Mouse (Mus musculus): ENCODE results near the gene Sdhb.

Sdhb gene

GRCm38 (mm10) chr4:140977886-140978692, 17.1 kb downstream of the Sdhb start:
- DNase-seq (ENCODE audit: low spot score in 2 of 2), result no peak

GRCm38 (mm10) chr4:140981605-140982004, 20.6 kb downstream of the Sdhb start:
- DNase-seq (ENCODE audit: low spot score in 2 of 2), result no peak

GRCm38 (mm10) chr4:140982808-140983207, 21.8 kb downstream of the Sdhb start:
- DNase-seq (ENCODE audit: low spot score in 2 of 2), result no peak

DNA sequence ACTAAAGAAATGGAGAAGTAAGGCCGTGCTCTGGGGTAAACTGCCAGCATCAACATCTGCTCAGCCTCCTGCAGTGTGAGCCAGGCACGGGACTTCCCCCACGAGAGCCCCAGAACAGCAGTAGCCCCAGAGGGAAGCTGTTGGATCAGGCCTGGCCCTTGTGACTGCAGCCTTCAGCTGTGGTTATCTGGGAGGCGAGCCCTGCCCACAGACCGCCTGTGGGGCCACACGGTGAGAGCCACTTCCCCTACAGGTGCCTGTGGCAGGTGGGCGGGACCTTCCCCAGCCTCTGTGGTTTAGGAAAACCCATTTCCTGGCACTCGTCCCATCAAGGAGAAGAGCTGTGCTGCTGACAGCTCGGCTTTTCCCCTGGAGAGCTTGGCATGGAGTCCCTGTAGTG, 22.4 kb downstream of the Sdhb start:
- DNase-seq (ENCODE audit: low spot score in 2 of 2), result peak; percentile 32 to 49

- no peak for DNase-seq (ENCODE audit: low spot score in 2 of 2)
Observed at GRCm38 (mm10) chr4:140984544-140984943, 23.5 kb downstream of the Sdhb start.

GRCm38 (mm10) chr4:140986024-140986710, 25.2 kb downstream of the Sdhb start:
- no peak for DNase-seq (ENCODE audit: low spot score in 2 of 2)

- DNase-seq (ENCODE audit: low spot score in 2 of 2), result peak; percentile 79 to 85
Observed at GRCm38 (mm10) chr4:140986711-140987395, 25.9 kb downstream of the Sdhb start, which contains the start of gene Atp13a2. Gene Atp13a2, plus strand, starts transcription at chr4:140986873.

GRCm38 (mm10) chr4:140987476-140987875, 26.5 kb downstream of the Sdhb start:
- no peak for DNase-seq (ENCODE audit: low spot score in 2 of 2)

DNA sequence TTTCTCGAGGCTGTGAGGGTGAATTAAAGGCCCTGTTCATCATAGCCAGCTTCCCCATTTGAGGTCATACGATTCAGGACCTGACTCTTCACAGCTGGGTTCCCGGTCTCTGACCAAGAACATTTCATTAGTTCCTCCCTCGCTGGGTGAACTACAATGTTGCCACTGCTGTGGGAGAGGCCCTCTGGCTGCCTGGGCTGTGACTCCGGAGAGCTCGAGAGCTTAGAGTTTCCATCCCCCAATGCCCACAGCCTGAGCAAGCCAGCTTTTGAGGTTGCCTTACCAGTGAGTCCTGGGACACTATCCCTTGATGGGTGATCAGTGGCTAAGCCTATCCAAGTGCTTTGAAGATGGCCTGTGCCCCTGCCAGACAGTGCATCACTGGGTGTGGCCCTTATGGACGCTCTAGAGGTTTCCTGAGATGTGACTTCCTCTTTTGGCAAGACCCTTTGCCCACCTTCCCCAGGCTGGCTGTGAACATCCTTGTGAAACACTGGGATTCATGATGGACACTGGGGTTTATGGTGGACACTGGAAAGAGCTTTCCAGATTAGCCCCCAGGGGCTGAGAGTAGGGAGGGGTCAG, 27.8 kb downstream of the Sdhb start:
- DNase-seq (ENCODE audit: low spot score in 2 of 2), result no peak

GRCm38 (mm10) chr4:140989447-140989846, 28.4 kb downstream of the Sdhb start:
- DNase-seq (ENCODE audit: low spot score in 2 of 2), result no peak

GRCm38 (mm10) chr4:140992215-140992614, 31.2 kb downstream of the Sdhb start:
- no peak for DNase-seq (ENCODE audit: low spot score in 2 of 2)

DNA sequence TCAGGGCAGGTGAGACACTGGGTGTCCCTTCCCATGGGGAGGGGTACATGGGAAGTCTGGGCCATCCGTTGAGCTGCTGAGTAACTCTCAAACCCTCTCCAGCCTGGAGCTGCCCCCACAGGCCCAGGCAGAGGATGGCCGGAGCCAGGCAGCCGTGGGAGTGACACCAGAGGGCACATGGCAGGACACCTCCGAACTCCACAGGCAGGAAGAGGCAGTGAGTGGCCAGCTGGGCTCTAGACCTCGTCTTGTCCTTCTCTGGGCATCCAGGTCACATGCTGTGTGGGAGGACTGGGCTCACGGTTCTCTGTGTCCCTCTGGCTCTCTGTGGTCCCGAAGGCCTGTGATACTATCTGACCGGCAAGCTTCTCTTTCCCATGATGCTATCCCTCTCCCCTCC, 32.8 kb downstream of the Sdhb start:
- no peak for DNase-seq (ENCODE audit: low spot score in 2 of 2)

GRCm38 (mm10) chr4:140995811-140996210, 34.8 kb downstream of the Sdhb start:
- DNase-seq (ENCODE audit: low spot score in 2 of 2), result no peak

- DNase-seq (ENCODE audit: low spot score in 2 of 2), result no peak
Observed at GRCm38 (mm10) chr4:140996812-140997211, 35.8 kb downstream of the Sdhb start.

DNA sequence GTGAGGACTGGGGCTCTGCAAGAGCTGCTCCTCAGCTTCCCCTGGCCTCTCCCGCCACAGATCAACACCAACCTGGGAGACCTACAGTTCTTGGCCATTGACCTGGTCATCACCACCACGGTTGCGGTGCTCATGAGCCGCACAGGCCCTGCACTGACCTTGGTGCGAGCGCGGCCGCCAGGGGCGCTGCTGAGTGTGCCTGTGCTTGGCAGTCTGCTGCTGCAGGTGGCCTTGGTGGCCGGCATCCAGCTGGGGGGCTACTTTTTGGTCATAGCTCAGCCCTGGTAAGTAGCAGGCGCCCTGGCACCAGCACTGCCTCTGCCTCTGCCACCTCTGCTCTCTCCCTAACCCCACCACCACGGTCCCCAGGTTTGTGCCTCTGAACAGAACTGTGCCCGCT, 45.0 kb downstream of the Sdhb start:
- no peak for DNase-seq (ENCODE audit: low spot score in 2 of 2)

DNA sequence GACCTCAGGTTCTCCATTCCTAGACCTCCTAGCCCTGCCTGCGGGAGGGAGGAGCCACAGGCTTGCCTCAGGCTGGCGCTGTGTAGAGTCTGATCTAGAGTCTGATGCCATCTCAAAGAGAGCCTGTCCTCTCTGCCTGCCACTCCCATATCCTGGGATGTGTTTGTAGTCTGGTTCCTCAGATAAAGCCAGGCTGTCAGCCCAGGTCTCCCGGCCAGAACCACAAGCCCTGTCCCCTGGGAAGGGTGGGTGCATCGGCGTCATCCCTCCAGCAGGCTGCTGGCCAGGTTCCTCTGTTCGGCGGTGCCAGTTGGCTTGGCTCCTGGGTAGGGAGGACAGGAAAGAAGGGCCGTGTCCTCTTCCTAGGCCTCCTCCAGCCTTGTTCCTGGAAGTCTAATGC, 47.0 kb downstream of the Sdhb start:
- no peak for DNase-seq (ENCODE audit: low spot score in 2 of 2)

DNA sequence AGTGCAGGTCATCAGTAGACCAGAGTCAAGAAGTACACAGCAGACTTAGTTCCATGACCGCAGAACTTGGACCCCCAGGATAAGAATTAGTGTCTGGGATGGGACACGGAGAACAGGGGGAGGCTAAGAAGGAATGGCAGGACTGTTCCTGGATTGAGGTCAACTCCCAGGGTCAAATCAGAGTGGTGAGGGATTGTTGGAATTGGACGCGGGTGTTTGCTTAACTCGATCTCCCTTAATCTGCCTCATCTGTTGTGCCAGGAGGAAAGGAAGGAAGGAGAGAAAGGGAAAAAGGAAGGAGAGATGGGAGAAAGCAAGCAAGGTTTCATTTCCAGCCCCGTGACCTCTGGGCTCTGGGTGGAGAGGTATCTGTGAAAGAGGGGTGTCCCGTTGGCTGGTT, 49.1 kb downstream of the Sdhb start, which contains the start of gene Mfap2:
TSS of gene Mfap2 (plus strand) at position 301 of the 400 bp plus-strand sequence.
- no peak for DNase-seq (ENCODE audit: low spot score in 2 of 2)

DNA sequence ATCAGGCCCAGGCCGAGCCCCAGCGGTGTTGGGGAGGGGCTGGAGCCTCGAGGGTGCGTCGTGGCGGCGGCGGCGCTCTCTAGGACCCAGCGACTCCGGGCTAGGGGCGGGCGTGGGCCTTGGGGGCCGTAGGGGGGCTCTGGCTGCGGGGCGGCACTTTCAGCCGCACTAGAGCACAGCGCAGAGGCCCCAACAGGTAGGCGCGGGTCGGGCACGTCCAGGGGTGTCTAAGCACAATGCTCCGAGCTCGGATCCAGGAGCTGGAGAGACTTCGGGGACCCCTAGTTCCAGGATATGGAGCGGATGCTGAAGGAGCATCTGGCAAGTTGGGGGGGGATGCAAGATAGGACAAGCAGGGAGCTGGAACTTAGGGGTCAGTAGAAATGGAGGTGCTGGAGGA, 49.5 kb downstream of the Sdhb start:
- peak in 1 of 2 experiments; percentile 22 for DNase-seq (ENCODE audit: low spot score in 2 of 2)

- no peak for DNase-seq (ENCODE audit: low spot score in 2 of 2)
Observed at GRCm38 (mm10) chr4:141010941-141011429, 50.0 kb downstream of the Sdhb start.

DNA sequence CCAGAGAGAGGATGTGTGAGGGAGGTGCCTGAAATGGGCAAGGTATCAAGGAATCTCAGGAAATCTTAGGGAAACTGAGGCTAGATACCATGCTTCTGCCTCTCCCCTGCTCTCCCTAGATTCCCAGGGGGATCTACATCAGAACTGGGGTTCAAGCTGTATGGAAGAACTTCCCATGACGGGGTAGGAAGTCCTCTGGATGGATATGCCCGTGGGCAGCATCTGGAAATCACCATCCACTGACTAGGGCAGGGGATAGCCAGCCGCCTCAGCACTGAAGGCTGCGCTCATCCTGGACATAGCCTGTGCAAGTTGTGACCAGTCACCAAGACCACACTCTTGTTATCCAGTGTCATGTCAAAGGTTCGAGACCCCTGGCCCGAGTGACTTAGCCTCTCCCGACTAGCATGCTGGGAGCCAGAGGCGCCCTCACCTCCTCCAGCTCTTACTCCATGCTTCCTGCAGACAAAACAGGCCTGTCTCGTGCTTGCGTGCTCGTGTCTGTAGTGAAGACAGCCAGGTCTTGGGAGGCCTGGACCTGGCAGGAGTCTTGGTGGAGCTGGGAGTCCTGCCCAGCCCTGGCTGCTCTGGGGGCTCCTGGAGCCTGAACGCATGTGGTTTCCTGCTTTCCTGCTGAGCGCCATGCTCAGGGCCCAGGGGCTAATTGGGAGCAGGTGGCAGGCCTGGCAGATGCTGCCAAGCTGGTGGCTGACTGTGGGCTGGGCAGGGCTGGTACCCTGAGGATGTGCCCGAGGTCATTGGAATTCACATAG, 50.7 kb downstream of the Sdhb start:
- no peak for DNase-seq (ENCODE audit: low spot score in 2 of 2)

- DNase-seq (ENCODE audit: low spot score in 2 of 2), result no peak
Observed at GRCm38 (mm10) chr4:141012558-141012957, 51.6 kb downstream of the Sdhb start.

Data from thymus, postnatal 10 days (tissue).